Mouse (Mus musculus) T-helper 2 cell (primary cell): ENCODE data around the gene Gm43738.

Experiments used
- in situ Hi-C: fragments of 300-600 bp; cut with MboI, MseI; formaldehyde crosslinking; loops from one replicate; pipeline ENCODE4 v1.15.1; 2025; ENCODE audit warnings: high pct_unique_total_duplicates

Gm43738 gene

DNA sequence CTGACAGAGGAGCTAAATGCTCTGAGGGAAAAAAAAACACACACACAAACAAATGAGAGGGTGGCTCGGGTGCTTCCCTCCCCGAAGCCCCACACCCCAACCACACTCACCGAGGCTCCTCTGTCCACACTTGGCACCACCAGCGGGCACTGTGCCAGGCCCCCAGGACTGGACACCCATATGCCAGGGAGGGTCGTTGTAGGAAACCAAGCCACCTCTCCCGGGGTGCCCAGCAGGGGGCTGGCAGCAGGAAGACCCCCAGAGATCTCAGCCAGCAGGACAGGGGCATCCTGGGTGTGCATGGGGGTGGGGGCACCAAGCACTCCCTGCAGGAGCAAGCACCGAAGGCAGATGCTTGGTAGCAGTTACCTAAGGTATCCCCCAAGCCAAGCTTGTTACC is at the start of gene Gm43738:
TSS of gene Gm43738 (minus strand) at position 289 of the 400 bp plus-strand sequence.
- in situ Hi-C loops = no loop called here

DNA sequence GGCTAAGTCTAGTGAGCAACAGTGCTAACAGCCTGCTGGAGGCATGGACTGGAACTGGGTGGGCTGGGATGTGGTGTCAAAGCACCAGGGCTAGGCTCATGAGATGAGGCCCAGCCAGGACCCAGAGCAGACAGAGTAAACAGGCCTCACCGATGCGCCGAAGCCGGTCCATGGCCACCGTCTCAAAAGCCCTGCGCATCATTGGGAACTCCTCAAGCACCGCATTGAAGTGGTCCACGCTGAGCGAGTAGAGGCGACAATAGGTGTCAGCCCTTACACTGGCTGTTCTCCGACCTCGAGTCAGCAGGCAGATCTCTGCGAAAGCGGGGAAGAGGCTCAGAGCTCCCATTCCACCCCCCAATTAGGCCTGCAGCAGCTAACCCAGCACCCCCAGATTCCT is 47.7 kb upstream of the Gm43738 start:
- in situ Hi-C loops = no loop called here

DNA sequence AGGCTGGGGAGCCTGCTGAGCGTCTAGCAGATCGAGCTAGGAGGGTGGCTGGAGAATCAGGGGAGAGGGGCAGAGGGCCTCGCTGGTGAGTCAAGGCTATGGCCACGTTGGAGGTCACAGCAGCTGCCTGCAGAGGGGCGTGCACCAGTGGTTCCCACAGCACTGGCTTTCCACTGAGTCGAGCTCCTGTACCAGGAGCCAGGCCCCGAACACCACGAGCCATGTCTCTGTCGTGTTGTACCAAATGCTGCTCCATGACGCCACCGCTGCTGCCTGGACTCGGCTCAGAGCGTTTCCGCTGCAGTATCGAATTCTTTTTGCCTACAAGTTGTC is 47.0 kb upstream of the Gm43738 start:
- in situ Hi-C loops = no loop called here

DNA sequence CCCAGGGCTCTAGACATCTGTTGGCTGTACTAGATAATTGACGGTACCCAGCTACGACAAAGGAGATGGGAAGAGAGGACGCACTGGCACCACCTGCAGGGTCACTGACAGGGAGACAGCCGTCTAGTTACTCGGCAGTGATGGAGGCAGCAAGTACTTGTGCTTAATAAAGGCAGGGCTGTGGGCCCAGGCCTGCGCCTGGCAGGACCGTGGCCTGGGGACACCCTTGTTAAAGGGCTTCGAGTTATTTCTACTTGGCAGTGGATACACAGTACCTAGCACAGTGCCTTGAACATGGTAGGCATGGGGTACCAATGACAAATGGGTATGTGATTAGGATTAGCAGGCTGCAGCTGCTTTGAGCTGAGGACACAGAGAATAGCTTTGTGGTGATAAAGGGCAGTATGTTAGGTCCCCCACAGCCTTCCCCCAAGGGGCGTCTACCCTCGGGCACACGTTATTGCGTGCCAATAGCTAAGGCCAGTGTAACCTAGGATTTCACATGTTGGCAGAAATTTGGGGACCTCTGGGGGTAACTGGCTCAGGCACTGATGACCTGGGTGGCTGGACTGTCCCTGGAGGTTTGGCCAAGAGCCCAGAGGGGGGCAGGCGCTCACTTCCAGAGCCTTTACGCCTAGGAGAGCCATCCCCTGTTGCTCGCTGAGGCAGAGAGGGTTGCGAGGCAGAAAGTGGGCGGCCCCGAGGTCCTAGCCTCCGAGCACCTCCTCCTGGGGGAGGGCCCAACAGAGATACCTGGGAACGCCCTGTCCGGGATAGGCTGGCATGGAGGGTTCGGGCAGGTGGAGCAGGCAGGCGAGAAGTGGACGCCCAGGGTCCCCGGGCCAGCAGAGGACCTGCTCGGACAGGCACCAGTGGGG is 46.4 kb upstream of the Gm43738 start:
- in situ Hi-C loops = no loop called here

DNA sequence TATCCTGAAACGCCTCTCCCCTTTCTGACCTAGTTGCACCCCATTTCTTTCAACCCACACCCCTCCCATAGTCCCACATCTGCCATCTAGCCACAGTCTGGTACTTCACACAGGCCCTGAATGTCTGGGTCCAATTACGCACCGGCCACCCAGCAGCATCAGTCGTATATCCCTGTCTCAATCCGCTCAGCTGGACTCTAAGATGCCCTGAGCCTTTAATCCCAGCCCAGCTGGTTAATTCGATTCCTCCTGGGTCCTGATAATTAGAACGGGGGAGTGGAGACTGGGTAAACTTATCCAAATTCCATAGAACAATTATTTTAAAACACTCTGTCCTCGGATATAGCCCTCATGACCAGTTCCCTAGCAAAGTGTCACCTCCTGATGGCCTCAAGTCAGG is 44.7 kb upstream of the Gm43738 start:
- in situ Hi-C loops = no loop called here

DNA sequence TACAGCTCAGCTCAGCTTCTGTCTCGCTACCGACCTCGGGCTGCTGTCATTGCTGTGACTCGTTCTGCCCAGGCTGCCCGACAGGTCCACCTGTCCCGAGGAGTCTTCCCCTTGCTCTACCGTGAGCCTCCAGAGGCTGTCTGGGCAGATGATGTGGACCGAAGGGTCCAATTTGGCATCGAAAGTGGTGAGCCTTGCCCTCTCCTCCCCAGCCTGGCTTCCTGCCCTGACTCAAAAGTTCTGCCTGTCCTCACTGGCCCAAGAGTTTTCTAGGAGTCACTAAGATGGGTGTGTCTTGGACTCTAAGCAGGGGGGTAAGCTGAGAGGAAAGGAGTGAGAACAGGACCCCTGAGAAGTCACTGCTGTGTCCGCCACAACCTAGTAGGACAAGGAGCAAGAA is 43.9 kb upstream of the Gm43738 start:
- in situ Hi-C loops = no loop called here

DNA sequence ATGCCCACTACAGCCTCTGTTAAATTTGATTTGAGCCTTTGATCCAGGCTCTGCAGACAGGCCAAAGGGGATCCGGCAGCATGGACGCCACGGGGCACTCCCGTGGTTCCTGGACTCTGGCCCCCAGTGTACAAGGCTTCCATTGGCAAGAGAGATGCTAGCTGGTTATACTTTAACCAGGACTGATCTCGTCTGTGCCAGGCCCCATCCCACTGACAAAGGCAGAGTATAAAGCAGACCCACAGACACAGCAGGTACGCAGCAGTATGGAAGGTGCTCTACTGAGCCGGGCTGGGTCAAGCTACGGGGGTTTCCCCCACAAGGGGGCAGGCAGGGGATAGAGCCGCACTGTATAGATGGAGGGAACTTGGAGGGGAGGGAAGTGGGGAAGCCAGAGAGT is 35.5 kb upstream of the Gm43738 start:
- in situ Hi-C loops = no loop called here

DNA sequence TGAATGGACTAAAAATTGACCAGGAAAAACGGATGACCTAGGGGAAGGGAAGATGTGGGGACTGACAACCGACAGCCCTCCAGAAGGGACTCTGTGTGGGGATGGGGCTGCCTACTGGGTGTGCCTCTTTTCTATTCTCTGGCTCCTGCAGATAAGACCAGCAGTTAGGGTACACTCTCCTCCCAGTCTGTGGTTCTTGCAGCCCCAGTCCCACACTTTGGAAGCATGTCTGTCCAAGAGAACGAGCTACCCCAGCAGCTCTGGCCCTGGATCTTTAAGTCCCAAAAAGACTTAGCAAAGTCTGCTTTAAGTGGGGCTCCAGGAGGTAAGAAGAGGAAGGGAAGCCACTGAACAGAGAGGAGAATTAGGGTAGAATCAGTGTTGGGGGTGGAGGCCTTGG is 35.1 kb upstream of the Gm43738 start, which contains the start of gene Pklr:
TSS of gene Pklr (plus strand) at position 185 of the 400 bp plus-strand sequence.
- in situ Hi-C loops = no loop called here

DNA sequence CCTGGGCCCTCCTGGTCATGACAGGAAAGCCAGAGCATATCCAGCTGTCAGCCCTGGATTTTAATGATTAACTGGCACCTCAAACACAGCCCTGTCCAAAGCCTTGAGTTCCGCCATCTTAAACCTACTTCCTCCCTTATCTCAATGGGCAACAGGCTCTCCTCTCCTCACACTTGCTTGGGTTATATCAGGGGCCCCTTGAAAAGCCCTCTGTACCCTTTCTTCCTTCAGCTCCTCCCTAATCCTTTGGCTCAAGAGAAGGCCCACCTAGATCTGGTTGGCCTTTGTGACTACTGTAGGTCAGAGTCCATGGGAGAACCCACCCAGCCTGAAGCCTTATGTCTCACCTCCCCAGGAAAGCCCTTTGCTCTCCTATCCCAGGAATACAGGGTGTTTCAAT is 32.9 kb upstream of the Gm43738 start:
- in situ Hi-C loops = no loop called here

DNA sequence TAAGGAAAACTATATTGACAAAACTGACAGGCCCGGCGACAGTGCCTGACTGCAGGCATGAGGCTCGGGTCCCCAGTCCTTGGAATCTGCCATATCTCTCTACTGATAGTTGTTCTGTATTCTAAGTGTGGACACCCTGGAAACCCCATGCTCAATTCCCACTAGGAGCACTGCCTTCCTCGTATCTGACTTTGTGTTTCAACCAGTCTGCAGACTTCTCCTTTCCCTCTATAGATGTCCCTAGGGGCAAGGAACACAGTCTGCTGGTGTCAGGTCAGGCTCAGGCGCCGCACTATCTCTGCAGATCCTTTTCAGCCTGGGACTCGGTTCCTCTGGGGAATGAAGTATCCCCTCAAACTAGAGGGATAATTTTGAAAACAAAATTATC is 32.2 kb upstream of the Gm43738 start:
- in situ Hi-C loops = no loop called here

DNA sequence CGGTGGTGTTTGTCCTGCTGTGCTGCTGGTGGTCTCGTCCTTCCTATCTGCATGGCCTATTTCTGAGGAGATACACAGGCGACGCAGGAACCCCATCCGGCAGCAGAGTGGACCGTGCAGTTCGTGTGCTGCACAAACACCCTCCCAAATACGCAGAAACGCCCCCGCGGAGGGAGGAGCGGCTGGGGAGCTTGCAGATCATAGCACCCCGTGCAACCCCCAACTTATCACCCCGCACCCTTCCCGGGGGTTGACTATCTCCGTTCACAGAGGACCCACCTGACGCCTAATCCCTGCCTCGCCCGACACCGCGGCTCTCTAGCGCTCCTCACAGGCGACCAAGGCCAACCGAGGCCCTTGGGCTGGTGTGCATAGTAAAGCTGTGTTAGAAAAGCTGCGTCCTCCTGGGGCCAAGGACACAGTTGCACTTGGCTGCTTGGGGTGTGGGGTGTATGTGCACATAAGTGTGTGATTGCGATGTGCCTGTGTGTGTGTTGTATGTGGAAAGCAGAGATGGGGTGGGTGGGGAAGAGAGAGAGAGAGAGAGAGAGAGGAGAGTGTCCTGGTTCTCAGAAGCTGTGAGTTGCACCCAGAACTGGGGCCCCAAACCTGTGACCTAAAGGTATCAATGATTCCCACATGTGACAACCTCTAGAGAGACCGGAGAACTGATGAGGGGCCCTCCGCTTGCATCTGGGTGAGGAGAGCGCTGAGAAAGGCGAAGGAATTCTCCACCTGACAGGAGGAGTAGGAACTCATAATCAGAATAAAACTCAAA is 31.6 kb upstream of the Gm43738 start:
- in situ Hi-C loops = no loop called here

DNA sequence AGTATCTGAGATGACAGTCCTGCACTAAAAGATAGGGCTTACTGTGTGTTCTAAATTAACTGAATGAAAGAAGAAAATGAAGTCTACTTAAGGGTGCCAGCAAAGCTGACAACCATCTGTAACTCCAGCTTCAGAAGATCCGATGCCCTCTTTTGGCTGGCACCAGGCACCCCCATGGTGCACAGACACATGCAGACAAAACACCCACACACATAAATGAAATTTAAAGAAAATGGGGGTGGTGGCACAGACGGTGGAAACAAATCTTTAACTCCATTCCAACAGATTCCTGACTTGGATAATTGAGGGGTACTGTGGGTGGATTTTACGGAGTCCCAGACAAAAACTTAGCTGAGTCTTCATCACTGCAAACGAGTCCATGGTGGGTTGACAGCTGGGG is 30.9 kb upstream of the Gm43738 start:
- in situ Hi-C loops = no loop called here

DNA sequence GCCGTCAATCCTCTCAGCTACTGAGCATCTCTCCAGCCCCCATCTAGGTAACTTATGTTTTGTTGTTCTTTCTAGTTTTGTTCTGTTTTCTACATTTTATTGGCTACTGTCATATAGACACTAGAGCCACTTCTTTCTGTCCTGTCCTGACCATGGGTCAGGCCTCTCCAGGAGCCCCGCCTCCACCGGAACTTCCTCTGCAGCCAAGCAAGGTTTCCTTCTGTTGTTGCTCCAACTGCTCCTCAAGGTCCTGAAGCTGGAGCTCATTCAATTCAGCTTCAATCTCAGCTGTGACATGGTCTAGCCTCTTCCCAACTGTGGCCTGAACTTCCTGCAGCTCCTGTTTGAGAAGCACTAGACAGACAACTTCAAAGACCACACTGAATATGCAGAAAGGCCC is 29.0 kb upstream of the Gm43738 start:
- in situ Hi-C loops = no loop called here

DNA sequence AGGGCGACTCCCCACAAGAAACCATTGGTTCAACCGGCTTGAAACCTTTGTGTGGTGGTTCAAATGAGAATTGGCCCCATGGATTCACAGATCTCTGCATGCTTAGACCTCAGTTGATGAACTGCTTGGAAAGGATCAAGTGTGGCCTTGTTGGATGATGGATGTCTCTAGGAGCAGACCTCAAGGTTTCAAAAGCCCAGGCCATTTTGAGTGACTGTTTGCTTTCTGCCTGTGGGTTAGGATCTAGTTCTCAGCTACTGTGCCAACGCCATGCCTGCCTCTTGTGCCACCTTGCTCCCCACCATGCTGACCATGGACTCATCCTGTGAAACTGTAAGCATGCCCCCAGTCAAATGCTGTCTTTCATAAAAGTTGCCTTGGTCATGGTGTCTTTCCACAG is 25.1 kb upstream of the Gm43738 start:
- in situ Hi-C loops = no loop called here

DNA sequence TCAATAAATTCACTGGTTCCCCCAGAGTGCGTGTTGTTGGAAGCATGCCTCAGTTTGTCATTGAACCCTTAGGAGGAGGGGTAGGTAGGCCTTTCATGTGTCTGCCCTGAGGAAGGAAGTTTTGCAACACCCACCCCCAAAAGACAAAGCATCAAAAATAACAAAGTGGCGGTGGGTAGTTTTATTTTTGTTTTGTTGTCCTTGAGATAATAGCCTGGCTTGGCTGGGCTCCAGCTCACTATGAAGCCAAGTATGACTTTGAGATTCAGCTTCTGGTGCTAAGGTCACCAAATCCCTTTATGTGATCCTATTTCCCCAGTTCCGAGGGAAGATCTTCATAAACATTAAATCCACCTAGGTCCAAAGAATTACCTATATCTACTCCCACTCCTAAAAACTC is 23.3 kb upstream of the Gm43738 start:
- in situ Hi-C loops = no loop called here

DNA sequence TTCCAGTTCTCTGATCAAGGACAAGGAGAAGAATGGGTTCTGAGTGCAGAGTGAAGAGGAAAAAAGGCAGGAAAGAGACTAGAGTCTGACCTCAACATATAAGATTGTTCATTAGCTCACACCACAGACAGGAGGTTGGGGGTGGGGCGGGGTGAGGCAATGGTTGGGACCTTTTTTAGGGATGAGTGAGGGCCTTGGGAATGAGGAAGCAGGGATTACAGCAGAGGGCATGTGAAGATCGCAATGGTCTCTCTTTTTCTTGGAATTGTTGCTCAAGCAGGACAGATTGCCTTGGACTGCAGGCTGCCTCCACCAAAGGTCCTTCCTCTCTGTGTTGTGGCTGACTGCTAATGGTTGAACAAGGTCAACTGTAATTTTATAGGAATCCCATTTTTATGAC is 22.4 kb upstream of the Gm43738 start:
- in situ Hi-C loops = no loop called here

DNA sequence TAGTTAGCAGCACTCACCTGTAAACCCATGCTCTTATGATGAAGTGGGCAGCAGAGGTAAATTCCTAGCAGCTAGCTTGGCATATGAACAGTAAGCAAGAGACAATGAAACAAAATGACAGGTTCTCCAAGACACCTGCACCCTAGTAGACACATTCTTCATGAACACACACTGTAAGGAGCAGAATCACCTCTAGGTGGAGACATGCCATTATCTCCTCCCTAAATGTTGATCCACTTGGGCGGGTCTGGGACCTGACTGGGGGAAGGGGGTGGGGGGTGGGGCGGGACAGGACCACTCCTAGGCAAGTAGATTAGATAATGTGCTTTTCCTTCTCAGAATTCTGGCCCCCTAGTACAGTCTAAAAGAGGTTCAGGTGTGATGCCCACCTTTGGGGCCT is 14.6 kb upstream of the Gm43738 start:
- in situ Hi-C loops = loop anchor here (5.0 kb wide), 1 partner anchor 42 kb away; no protein-coding TSS in a partner anchor

DNA sequence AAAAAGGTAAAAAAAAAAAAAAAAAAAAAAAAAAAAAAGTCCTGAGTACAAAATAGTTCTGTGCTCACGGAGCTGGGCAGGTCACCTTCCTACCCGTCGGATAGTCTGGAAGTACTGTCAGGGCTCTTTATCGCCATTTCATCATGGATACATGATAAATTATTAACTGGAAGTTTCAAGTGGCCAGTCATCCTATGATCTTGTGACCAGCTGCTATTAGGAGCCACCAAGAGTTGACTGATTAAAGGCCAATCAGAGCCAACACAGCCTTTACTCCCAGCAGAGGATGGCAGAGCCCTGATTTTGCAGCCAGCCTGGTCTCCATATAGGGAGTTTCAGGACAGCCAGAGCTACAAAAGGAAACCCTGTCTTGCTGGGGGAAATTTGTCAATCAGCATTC is 12.2 kb upstream of the Gm43738 start:
- in situ Hi-C loops = no loop called here

DNA sequence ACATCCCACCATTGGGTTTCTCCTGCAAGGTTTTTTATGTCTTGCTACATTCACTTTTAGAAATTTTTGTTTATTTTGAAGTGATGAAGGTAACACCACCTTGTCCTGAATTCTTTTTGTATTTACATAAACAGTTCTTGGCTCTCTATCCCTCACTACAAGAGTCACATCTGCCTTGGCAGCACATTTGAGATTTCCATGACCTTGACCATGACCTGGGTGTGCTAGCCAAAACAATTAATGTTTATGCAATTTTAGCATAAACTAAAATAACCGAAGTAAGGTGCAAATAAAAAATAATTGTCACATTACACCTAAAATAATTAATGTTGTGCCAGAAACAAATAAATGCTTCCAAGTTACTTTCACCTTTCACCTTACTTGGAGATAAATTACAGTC is 7.2 kb upstream of the Gm43738 start:
- in situ Hi-C loops = no loop called here

DNA sequence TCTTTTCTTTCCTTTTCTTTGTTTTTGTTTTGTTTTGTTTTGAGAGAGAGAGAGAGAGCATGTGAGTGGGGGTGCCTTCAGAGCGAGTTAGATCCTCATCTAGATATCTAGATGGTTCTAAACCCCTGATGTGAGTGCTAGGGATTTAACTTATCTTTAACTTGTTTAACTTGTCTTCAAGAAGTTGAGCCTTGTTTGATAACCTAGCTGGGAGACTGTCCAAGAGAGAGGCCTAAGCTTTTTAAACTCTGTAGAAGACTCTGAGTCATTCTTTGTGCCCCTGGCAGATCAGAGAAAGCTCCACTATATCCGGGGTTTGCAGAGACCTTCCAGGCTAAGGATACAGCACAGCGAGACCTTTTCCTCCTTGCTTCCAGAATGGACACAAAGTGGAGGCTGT is 6.6 kb upstream of the Gm43738 start:
- in situ Hi-C loops = no loop called here

DNA sequence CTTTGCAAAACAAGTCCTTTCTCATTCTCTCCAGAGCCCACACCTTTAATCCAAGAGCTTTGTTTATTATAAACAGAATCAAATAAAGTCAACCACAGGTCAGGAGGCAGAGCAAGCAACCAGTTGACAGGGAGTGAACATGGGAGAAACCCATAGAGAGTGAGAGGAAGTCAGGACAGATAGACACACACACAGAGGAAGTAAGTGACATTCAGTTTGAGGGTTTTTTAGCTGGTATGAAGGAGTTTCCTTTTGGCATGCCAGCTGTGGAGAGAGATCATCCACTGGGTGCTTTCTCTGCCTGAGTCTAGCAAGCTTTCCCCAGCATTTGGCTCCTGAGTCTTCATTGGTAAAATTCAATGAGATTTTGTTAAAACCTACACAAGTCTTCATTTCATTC is 6.0 kb upstream of the Gm43738 start:
- in situ Hi-C loops = no loop called here

DNA sequence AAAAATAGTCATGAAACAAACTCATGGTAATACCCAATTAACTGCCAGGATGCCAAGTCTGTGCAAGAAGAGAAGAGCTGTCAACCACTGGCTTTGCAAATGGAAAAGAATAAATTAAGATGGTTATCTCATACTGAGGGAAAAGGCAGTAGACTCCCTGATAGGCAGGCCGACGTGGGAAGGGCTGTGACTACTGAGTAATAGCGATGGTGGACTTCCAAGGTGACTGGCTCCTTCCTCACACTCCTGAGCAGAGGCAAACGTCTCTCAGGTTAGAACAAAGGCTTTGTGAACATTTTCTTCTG is 2.3 kb upstream of the Gm43738 start:
- in situ Hi-C loops = no loop called here
